Mouse (Mus musculus): ENCODE measurements at regions not wholly inside any gene's neighbourhood (a gene's known extent, or its start where the extent isn't known, plus 50 kb on each side); places are given as distances from the start of the nearest gene placed in this dataset.
"Not testable (repeated sequence)": the region's sequence is repeated elsewhere in the genome, so short reads cannot be mapped to it uniquely, and the experiment has no call there.

- Histone ChIP-seq H3K27ac (ENCODE audit: low read depth) (no peak overlapping the region), H3K9ac (no peak overlapping the region), H3K4me1 (ENCODE audit: insufficient read depth) (no peaks in the 10 kb centered on the region), H3K9me3 (ENCODE audit: low read depth, low read length) (no peaks in the 10 kb centered on the region), H3K27me3 (ENCODE audit: insufficient read depth, low read length) (no peaks in the 10 kb centered on the region), H3K4me2 (no peak overlapping the region), H3K4me3 (ENCODE audit: low read depth, low read length) (no peak overlapping the region), H3K36me3 (ENCODE audit: insufficient read depth) (no peaks in the 10 kb centered on the region)
- WGBS: 56% methylated on average over 8 of the region's 8 CpGs
- peak; percentile 47; the same call in 1 of the 2 replicates for ATAC-seq (ENCODE audit: insufficient read depth)
- TF ChIP-seq CTCF (IDR thresholded peaks at IDR 0.05; ENCODE audit: low read depth): no peak
- peak; percentile 76 for DNase-seq
These were observed 111.3 kb upstream of the Gmds start for GRCm38 (mm10) chr13:32449710-32450417.

- DNase-seq (no peak), ATAC-seq (ENCODE audit: insufficient read depth) (no peak)
- TF ChIP-seq CTCF (IDR thresholded peaks at IDR 0.05; ENCODE audit: low read depth): no peak
- no peaks in the 10 kb centered on the region for H3K27me3 ChIP-seq (ENCODE audit: insufficient read depth, low read length)
- H3K9ac ChIP-seq: no peak overlapping the region
- H3K27ac ChIP-seq (ENCODE audit: low read depth): no peak overlapping the region
- H3K36me3 ChIP-seq (ENCODE audit: insufficient read depth): no peaks in the 10 kb centered on the region
- WGBS: 73% methylated on average over 3 of the region's 3 CpGs
- H3K4me1 ChIP-seq (ENCODE audit: insufficient read depth): no peaks in the 10 kb centered on the region
- no peak overlapping the region for H3K4me3 ChIP-seq (ENCODE audit: low read depth, low read length)
- H3K9me3 ChIP-seq (ENCODE audit: low read depth, low read length): no peaks in the 10 kb centered on the region
- H3K4me2 ChIP-seq: no peak overlapping the region
These were observed 106.0 kb upstream of the Gmds start for GRCm38 (mm10) chr13:32444531-32444930.

- no peak for TF ChIP-seq CTCF (IDR thresholded peaks at IDR 0.05; ENCODE audit: low read depth)
- no peak overlapping the region for H3K9ac ChIP-seq
- WGBS: 65% methylated on average over 13 of the region's 13 CpGs
- H3K4me3 ChIP-seq (ENCODE audit: low read depth, low read length): no peak overlapping the region
- no peak overlapping the region for H3K27ac ChIP-seq (ENCODE audit: low read depth)
- H3K4me1 ChIP-seq (ENCODE audit: insufficient read depth): no peaks in the 10 kb centered on the region
- H3K27me3 ChIP-seq (ENCODE audit: insufficient read depth, low read length): no peaks in the 10 kb centered on the region
- no peak overlapping the region for H3K4me2 ChIP-seq
- no peaks in the 10 kb centered on the region for H3K9me3 ChIP-seq (ENCODE audit: low read depth, low read length)
- ATAC-seq (ENCODE audit: insufficient read depth): no peak
- H3K36me3 ChIP-seq (ENCODE audit: insufficient read depth): no peaks in the 10 kb centered on the region
- DNase-seq: no peak
These were observed 103.5 kb upstream of the Gmds start for GRCm38 (mm10) chr13:32442025-32442424.

- 75% methylated on average over 5 of the region's 5 CpGs for WGBS
- Histone ChIP-seq H3K4me3 (ENCODE audit: low read depth, low read length) (no peak overlapping the region), H3K9ac (no peak overlapping the region), H3K4me2 (no peak overlapping the region), H3K9me3 (ENCODE audit: low read depth, low read length) (no peaks in the 10 kb centered on the region), H3K36me3 (ENCODE audit: insufficient read depth) (no peaks in the 10 kb centered on the region), H3K27me3 (ENCODE audit: insufficient read depth, low read length) (no peaks in the 10 kb centered on the region), H3K27ac (ENCODE audit: low read depth) (no peak overlapping the region), H3K4me1 (ENCODE audit: insufficient read depth) (no peaks in the 10 kb centered on the region)
- TF ChIP-seq CTCF (IDR thresholded peaks at IDR 0.05; ENCODE audit: low read depth): no peak
- DNase-seq: no peak
- ATAC-seq (ENCODE audit: insufficient read depth): no peak
These were observed 96.6 kb upstream of the Gmds start for GRCm38 (mm10) chr13:32435136-32435535.

- DNase-seq (peak; percentile 23), ATAC-seq (ENCODE audit: insufficient read depth) (no peak)
- Histone ChIP-seq H3K27ac (ENCODE audit: low read depth) (no peak overlapping the region), H3K4me3 (ENCODE audit: low read depth, low read length) (no peak overlapping the region), H3K36me3 (ENCODE audit: insufficient read depth) (no peaks in the 10 kb centered on the region), H3K4me2 (no peak overlapping the region), H3K27me3 (ENCODE audit: insufficient read depth, low read length) (no peaks in the 10 kb centered on the region), H3K9me3 (ENCODE audit: low read depth, low read length) (no peaks in the 10 kb centered on the region), H3K9ac (no peak overlapping the region), H3K4me1 (ENCODE audit: insufficient read depth) (no peaks in the 10 kb centered on the region)
- TF ChIP-seq CTCF (IDR thresholded peaks at IDR 0.05; ENCODE audit: low read depth): no peak
- WGBS: 63% methylated on average over 3 of the region's 3 CpGs
These were observed 89.9 kb upstream of the Gmds start for GRCm38 (mm10) chr13:32428482-32428881.

- Histone ChIP-seq H3K4me2 (no peak overlapping the region), H3K27ac (ENCODE audit: low read depth) (no peak overlapping the region), H3K36me3 (ENCODE audit: insufficient read depth) (no peaks in the 10 kb centered on the region), H3K27me3 (ENCODE audit: insufficient read depth, low read length) (no peaks in the 10 kb centered on the region), H3K9me3 (ENCODE audit: low read depth, low read length) (no peaks in the 10 kb centered on the region), H3K4me3 (ENCODE audit: low read depth, low read length) (no peak overlapping the region), H3K9ac (no peak overlapping the region), H3K4me1 (ENCODE audit: insufficient read depth) (no peaks in the 10 kb centered on the region)
- WGBS: 75% methylated on average over 13 of the region's 13 CpGs
- no peak for TF ChIP-seq CTCF (IDR thresholded peaks at IDR 0.05; ENCODE audit: low read depth)
- no peak for DNase-seq
- no peak for ATAC-seq (ENCODE audit: insufficient read depth)
These were observed 88.4 kb upstream of the Gmds start for GRCm38 (mm10) chr13:32426906-32427305.

GRCm38 (mm10) chr13:32426199-32426598, 87.7 kb upstream of the Gmds start:
- no peak for ATAC-seq (ENCODE audit: insufficient read depth)
- H3K9me3 ChIP-seq (ENCODE audit: low read depth, low read length): no peaks in the 10 kb centered on the region
- H3K27me3 ChIP-seq (ENCODE audit: insufficient read depth, low read length): no peaks in the 10 kb centered on the region
- no peak overlapping the region for H3K4me3 ChIP-seq (ENCODE audit: low read depth, low read length)
- no peak for DNase-seq
- no peaks in the 10 kb centered on the region for H3K4me1 ChIP-seq (ENCODE audit: insufficient read depth)
- no peak overlapping the region for H3K9ac ChIP-seq
- no peak overlapping the region for H3K4me2 ChIP-seq
- 73% methylated on average over 7 of the region's 7 CpGs for WGBS
- H3K27ac ChIP-seq (ENCODE audit: low read depth): no peak overlapping the region
- no peaks in the 10 kb centered on the region for H3K36me3 ChIP-seq (ENCODE audit: insufficient read depth)
- TF ChIP-seq CTCF (IDR thresholded peaks at IDR 0.05; ENCODE audit: low read depth): no peak

GRCm38 (mm10) chr13:32424543-32424942, 86.0 kb upstream of the Gmds start:
- H3K9me3 ChIP-seq (ENCODE audit: low read depth, low read length); DNase-seq; H3K27me3 ChIP-seq (ENCODE audit: insufficient read depth, low read length); H3K4me1 ChIP-seq (ENCODE audit: insufficient read depth); H3K4me2 ChIP-seq; H3K9ac ChIP-seq; H3K36me3 ChIP-seq (ENCODE audit: insufficient read depth); H3K4me3 ChIP-seq (ENCODE audit: low read depth, low read length); H3K27ac ChIP-seq (ENCODE audit: low read depth); ATAC-seq (ENCODE audit: insufficient read depth): not testable (repeated sequence)
- 84% methylated on average over 9 of the region's 9 CpGs for WGBS

Measured in lung, embryonic 14.5 days (tissue).